Mouse (Mus musculus) skeletal muscle tissue, postnatal 0 days (tissue): ENCODE results near the gene Gpr65. TPM values are rescaled to one million over a fixed set of nuclear protein-coding genes. Genes with fewer than 3 reads are reported as not detected.

ENCODE experiments used
- polyA plus RNA-seq: library from polyadenylated mRNA; unstranded; fragments of >200 nt; fragmentation: Nextera tagmentation; extraction: Ambion mirVana; gene quantifications from 2 replicates; pipeline ENCODE4 v1.2.1, GENCODE M21; 2015

The Gpr65 gene
- polyA plus RNA-seq = 0.88 and 1.6 TPM in 2 replicates

GRCm38 (mm10) chr12:98268441-98269369 is at the start of gene Gpr65:
Gene Gpr65, plus strand, starts transcription at chr12:98268635.

DNA sequence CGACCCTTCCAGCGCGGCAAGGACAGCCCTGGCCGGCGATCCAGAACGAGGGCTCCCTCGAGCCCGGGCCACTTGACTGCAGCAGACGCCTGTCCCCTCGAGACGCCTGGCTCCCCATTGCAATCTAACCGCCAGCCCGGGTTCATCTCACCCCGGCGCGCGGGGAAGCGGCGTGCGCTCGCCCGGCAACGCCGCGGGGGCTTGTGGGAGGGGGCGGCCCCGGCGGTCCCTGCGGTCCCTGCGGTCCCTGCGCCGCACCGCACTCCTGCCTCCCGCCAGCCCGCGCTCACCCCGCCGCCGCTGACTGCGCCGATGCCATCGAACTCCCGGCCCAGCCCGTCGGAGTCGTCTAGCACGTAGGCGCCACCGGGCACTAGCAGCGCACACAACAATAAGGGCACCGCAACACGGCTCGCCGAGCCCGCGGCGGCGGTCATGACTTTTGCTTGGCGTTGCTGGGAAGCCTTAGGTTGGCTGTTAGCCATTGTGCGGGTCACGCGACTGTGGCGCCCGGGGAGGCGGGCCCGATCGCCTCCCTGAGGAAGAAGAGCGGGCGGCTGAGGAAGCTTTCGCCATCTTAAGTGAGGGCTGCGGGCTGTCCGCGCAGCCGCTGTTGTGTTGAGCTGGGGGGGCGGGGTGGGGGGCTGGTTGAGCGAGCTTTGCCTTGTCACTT is 9.5 kb upstream of the Gpr65 start, which contains the start of gene Galc:
TSS of gene Galc (minus strand) at position 615 of the 673 bp plus-strand sequence.

Other genes starting within 250 kb of the Gpr65 start
- 2.2 TPM in 2 replicates for gene Galc, start 9.2 kb upstream of the Gpr65 start, polyA plus RNA-seq